Mouse (Mus musculus) B cell, adult 2 months (primary cell): ENCODE data around the gene Wdr53.
"Not testable (repeated sequence)": the region's sequence is repeated elsewhere in the genome, so short reads cannot be mapped to it uniquely, and the experiment has no call there.

ENCODE experiments used
- DNase-seq, 2 experiments: peaks; one replicate each; pipeline ENCODE4 v3.0.0; 2022

Wdr53 gene

DNA sequence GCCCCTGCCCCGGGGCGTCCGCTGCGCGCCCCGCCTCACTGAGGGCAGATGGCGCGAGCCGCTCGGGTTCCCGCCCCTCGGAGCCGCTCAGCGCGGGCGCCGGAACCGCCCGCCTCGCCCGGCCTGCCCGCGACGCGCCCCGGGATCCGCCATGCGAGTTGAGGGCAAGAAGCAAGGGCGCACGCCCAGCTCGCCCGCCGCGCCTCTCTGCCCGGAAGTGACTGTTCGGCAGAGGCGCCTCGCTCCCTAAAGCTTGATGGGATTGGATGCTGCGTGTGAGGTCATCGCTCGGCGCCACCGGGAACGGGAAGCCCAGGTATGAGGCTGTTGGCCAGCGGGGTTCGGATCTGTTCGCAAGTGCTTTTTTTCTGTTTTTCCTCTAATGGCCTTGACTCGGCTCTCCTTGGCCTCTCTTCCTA, at the start of gene Wdr53, which contains the start of gene Fbxo45:
Gene Wdr53, plus strand, starts transcription at position 276 of the 419 bp plus-strand sequence.
Gene Fbxo45, minus strand, starts transcription at position 207 of the 419 bp plus-strand sequence.
- DNase-seq = peak; percentile 94 to 95

DNA sequence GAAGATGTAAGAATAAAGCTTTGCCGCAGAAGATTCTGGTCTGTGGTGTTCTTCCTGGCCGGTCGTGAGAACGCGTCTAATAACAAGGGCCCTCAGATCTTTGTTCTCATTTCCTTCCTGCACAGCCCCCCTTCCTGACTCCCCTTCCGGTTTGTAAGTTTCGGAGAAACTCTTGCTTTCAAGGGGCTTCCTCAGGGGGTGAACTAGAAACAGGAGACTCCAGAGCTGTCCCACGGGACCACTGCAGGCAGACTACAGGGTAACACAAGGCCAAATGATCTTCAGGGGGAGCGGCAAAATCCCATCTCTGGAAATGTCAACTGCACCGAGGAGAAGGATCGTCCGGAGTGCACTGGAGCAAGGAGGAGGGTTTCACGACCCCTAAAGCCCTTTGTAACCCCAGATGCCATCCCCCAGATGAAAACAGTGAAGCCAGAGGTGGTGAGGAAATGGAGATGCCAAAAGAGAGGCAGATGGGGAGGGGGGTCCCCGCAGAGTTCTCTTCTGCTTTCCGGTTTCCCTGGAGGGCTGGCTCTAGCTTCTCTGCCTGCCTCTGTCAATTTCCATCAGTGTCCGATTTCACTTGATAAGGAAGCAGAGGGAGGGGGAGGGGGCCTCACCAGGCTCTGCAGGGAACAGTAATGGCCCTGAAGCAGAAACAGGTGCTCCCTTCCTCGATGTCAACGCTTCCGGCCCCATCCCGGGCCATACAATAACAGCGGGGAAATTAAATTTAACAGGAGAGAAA, 46.6 kb upstream of the Wdr53 start:
- peak; percentile 69 to 73 for DNase-seq

DNA sequence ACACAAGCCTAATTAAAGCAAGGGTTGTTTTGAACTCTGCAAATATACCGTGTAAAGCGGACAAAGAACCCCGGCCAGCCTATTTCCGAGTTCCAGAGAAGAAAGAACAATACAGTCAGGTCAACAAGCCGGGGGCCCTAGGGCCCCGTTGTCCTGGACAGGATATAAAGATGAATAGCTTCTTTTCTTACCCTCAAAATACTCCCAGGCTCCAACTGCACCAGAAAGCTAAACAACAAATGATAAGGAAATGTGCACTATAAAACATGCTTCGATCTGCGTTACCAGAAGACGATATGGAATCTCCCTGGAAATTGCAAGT, 46.1 kb upstream of the Wdr53 start:
- DNase-seq = no peak

GRCm38 (mm10) chr16:32202681-32203080, 44.3 kb upstream of the Wdr53 start:
- DNase-seq = peak; percentile 97

DNA sequence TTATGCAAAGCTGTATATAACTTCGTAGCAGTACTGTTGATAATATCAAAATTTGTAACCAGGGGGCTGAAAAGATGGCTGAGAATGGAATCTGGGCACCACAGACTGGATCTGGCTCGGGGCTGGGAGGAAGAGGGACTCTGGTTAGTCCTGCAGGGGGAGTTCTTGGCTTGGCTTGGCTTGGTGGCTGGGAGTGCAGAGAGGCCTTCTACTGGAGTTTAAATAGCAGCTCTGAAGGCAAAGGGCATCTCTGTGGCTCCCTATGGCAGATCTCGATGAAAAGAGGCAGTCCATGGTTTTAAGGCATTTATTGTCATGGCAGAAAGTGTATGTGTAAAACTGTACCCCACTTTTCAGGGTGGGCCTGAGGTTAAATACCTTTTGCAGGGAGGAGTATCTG, 42.1 kb upstream of the Wdr53 start:
- DNase-seq = no peak

DNA sequence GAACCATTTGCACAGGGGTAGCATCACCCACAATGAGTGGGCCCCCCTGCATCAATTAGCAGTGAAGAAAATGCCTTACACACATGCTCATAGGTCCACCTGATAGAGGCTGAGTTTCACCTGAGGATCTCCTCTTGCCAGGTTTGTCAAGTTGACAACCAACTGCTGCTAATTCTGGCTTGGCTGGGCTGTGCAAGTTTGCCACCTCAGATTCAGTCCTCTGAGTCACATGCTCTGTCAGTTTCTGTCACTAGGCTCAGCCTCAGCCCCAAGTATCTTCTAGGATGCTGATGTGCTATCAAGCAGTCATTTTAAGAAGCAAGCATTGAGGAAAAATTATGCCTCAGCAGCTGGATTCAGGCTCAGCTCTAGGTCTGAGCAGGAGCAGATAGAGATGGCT, 32.9 kb upstream of the Wdr53 start:
- no peak for DNase-seq

DNA sequence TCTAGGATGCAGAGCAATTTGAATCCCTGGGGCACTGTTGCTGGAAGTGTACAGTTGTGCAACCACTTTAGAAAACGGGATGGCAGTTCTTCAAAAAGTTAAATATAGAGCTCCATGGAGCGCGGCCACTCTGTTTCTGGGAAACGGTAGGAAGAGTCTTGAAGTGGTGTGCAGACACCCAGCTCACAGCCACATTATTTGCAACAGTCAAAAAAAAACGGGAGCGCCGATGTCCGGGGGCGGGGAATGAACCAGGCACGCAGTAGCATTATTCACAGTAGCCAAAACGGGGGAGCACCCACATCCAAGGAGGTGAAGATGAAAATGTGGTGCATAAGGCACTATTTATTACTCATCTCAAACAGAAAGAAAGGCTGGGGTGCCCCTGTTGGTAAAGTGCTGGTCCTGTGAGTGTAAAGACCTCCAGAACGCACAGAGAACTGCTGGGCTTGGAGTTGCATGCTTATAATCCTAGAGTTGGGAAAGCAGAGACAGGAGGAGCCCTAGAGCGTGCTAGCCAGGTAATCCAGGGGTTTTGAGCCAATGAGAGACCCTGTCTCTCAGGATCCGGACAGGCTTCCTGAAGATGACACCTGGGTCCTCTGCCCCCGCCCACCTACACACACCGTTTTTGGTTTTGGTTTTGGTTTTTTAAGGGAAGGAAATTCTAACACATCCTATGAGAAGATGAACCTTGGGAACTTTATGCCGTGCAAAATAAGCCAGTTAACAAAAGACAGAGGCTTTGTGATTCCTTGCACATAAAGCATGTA, 32.0 kb upstream of the Wdr53 start:
- no peak for DNase-seq

GRCm38 (mm10) chr16:32221803-32222202, 25.2 kb upstream of the Wdr53 start:
- DNase-seq = no peak

DNA sequence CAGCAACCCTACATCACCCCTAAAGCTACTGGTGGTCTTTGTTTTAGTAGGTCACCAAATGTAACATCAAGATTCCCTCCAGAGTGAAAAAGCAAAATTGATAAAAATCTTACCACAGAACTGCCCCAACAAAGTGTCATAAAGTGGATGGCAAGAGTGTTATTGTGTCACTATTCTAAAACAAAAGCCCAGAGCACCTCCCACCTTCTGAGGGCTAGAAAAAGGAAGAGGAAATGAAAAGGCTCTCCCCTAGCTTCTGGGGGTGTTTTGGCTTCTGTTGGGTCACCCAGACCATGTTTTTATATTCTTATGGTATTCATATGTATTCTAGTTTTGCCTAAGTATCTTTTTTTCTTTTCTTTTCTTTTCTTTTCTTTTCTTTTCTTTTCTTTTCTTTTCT, 24.6 kb upstream of the Wdr53 start:
- no peak for DNase-seq

GRCm38 (mm10) chr16:32232050-32232449, 15.0 kb upstream of the Wdr53 start:
- not testable (repeated sequence) for DNase-seq

GRCm38 (mm10) chr16:32237930-32238680, 8.9 kb upstream of the Wdr53 start:
- DNase-seq = no peak

DNA sequence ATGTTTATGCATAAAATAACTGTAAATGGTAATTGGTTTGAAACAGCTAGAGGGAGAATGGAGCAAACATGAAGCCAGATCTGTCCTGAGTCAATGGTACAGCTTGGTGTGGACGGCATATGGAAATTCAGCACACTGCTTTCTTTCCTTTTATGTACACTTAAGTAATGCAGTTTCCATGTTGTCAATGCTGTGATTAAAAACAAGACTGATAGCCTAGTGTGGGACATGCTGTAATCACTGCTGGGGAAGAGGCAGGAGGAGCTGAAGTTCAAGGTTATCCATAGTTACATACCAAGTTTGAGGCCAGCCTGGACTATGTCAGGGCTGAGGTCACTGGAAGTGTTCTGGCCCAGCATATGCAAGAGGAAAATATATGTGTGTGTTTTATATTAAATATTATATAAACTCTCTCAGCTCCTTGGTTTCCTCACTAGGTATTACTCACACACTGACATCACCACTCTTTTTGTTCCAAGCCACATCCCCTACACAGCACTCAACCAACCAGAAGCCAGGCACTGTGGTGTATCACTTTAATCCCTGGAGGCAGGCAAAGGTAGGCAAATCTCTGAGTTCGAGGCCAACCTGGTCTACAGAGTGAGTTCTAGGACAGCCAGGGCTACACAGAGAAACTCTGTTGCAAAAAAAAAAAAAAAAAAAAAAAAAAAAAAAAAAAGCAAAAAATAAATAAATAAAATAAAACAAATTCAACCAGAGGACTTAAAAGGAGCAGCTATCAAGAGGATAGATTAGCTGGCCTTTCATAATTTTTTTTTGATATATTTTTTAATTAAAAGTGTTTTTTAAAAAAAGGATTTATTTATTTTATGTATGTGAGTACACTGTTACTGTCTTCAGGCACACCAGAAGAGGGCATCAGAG, 7.4 kb upstream of the Wdr53 start:
- DNase-seq = no peak

- no peak for DNase-seq
Observed at GRCm38 (mm10) chr16:32243901-32244300, 3.1 kb upstream of the Wdr53 start.

- peak; percentile 45 to 50 for DNase-seq
Observed at GRCm38 (mm10) chr16:32246351-32246791, 656 bp upstream of the Wdr53 start.

- DNase-seq = peak; percentile 64 to 68
Observed at GRCm38 (mm10) chr16:32264225-32264624, 17.2 kb downstream of the Wdr53 start.

GRCm38 (mm10) chr16:32271291-32271690, 24.3 kb downstream of the Wdr53 start, which contains the start of gene Smco1:
Gene Smco1, plus strand, starts transcription at chr16:32271468.
- no peak for DNase-seq

DNA sequence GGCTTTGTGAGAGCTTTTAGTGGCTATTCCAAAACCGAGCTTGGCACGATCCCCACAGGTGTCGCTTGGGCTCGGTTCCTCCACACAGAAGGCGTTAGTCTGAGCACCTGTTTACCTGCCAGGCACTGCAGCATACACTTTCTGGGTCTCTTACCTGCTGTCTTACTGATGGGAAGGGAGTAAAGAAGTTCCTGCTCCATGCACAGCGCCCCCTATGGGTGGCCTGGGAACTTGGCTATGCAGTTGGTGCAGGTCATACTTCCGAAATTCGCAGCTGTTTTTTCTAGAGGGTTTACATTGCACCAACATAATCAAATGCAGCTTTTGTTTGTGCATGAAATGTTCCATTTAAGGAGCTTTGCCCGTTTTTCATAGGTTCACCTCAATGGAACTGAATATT, 26.3 kb downstream of the Wdr53 start:
- DNase-seq = peak; percentile 67 to 73

DNA sequence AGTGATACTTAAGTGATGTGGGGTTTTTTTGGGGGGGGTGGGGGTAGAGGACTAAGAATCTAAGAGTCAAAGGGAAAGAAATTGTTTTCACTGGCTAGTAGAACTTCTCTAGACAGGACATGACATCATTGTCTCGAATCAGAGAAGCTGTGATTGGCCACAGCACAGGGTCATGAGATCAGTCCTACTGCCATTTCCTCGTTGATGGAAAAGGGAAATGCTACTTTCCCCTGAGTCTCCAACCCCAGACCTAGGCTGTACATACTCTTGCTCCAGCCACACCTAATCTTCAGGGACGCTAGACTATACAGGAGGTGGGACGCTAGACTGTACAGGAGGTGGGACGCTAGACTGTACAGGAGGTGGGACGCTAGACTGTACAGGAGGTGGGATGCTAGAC, 28.0 kb downstream of the Wdr53 start:
- DNase-seq = peak in 1 of 2 experiments; percentile 23

GRCm38 (mm10) chr16:32275830-32276229, 28.8 kb downstream of the Wdr53 start:
- peak; percentile 29 to 30 for DNase-seq

DNA sequence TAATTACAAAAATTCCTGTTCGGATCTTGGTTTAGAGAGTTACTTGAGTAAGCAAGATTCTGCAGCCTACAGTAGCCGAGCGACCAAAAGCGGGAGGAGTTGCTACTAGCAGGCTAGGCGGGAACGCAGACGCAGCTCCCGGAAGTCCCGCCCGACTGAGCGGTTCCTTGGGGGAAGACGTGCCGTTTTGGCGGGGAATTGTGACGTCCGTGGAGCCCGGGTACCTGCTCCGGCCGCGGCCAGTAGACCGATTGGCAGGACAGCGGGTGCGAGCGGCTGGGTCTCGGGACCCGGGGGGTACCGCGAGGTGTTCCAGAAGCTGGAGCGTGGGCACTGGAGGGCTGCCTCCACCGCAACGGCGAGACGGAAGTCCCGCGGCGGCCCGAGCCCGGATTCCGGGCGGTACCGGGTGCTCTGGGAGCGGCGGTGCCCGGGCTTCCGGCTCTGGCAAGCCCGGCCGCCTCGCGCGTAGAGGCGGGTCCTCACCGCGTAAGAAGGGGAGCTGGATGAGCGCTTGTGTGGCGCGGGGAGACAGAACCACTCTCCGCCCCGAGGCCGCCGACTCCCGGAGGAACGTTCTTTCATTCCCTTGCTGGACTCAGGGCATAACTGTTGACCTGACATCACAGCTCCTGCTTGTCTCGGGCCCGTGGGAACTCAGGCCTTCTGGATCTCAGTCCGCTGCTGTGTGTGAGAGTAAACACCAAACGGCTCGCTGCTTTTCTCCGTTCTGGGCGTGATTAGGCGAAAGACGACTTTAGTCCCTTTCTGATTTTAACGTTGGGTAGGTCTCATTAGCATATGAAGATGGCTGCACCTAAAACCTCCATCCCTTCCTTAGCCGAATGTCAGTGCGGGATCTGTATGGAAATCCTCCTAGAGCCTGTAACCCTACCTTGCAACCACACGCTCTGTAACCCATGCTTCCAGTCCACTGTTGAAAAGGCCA, 30.6 kb downstream of the Wdr53 start, which contains the start of gene Rnf168:
Gene Rnf168, plus strand, starts transcription at position 152 of the 949 bp plus-strand sequence.
- DNase-seq = peak; percentile 72 to 77

GRCm38 (mm10) chr16:32278396-32278795, 31.4 kb downstream of the Wdr53 start:
- DNase-seq = peak; percentile 20
